Mouse (Mus musculus) thymus, postnatal 10 days (tissue): ENCODE measurements around the gene Acsl3.
A peak's percentile ranks its signal among the peaks of the same experiment; 100 is the strongest.

Source experiments
- DNase-seq, 2 experiments: peaks; one replicate each; pipeline ENCODE4 v3.0.0; 2021; ENCODE audit warnings: low spot score in 2 of 2

Gene Acsl3

GRCm38 (mm10) chr1:78686872-78687271 is 29.2 kb downstream of the Acsl3 start:
- no peak for DNase-seq

- no peak for DNase-seq
Observed at GRCm38 (mm10) chr1:78688149-78688548, 30.5 kb downstream of the Acsl3 start.

GRCm38 (mm10) chr1:78694503-78695258 is 37.1 kb downstream of the Acsl3 start:
- no peak for DNase-seq

- no peak for DNase-seq
Observed at GRCm38 (mm10) chr1:78696305-78696704, 38.7 kb downstream of the Acsl3 start.

GRCm38 (mm10) chr1:78696903-78697302 is 39.3 kb downstream of the Acsl3 start:
- DNase-seq, result no peak

- DNase-seq, result no peak
Observed at GRCm38 (mm10) chr1:78698138-78698537, 40.5 kb downstream of the Acsl3 start.

- DNase-seq, result no peak
Observed at GRCm38 (mm10) chr1:78701740-78702139, 44.1 kb downstream of the Acsl3 start.

GRCm38 (mm10) chr1:78702282-78702963 is 44.8 kb downstream of the Acsl3 start:
- no peak for DNase-seq

- no peak for DNase-seq
Observed at GRCm38 (mm10) chr1:78702964-78703285, 45.3 kb downstream of the Acsl3 start.

- DNase-seq, result no peak
Observed at GRCm38 (mm10) chr1:78706338-78706737, 48.7 kb downstream of the Acsl3 start.

GRCm38 (mm10) chr1:78707280-78707679 is 49.7 kb downstream of the Acsl3 start:
- DNase-seq, result no peak

GRCm38 (mm10) chr1:78710026-78710425 is 52.4 kb downstream of the Acsl3 start:
- no peak for DNase-seq

GRCm38 (mm10) chr1:78710613-78711329 is 53.1 kb downstream of the Acsl3 start:
- no peak for DNase-seq

- peak; percentile 63 to 81 for DNase-seq
Observed at GRCm38 (mm10) chr1:78724458-78725190, 67.0 kb downstream of the Acsl3 start.

- DNase-seq, result no peak
Observed at GRCm38 (mm10) chr1:78725191-78725490, 67.5 kb downstream of the Acsl3 start.

GRCm38 (mm10) chr1:78725617-78726223 is 68.1 kb downstream of the Acsl3 start:
- DNase-seq, result no peak

GRCm38 (mm10) chr1:78730114-78730720 is 72.6 kb downstream of the Acsl3 start:
- no peak for DNase-seq

- DNase-seq, result no peak
Observed at GRCm38 (mm10) chr1:78732290-78732689, 74.7 kb downstream of the Acsl3 start.

- DNase-seq, result no peak
Observed at GRCm38 (mm10) chr1:78734261-78735000, 76.8 kb downstream of the Acsl3 start.

GRCm38 (mm10) chr1:78737646-78738045 is 80.0 kb downstream of the Acsl3 start:
- DNase-seq, result no peak

- DNase-seq, result no peak
Observed at GRCm38 (mm10) chr1:78740676-78741075, 83.1 kb downstream of the Acsl3 start.
